In the genomic region with DNA sequence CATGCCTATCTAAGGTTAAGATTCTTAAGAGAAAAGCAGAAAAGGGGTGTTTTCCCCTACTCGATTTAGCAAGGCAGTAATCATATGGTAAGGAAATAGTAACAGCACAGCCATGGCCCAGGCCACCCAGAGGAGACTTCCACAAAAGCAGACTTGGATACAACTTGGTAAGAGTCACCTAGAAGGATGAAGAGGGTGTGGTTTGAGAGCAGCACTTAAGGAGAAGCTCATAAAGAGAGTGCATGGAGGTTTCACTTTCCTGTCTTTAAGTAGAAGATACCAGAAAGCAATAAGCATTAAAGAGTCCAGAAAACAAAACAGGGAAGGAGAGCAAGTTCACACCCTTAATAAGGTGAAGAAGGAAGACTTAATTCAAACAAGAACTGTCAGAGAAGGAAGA, we compare ENCODE assay signal across 20 mouse cellular contexts. TPM values are rescaled to one million over a fixed set of nuclear protein-coding genes. Genes with fewer than 3 reads are reported as not detected.
DNase-seq lines count a peak whose midpoint lies in the region; ATAC-seq and TF ChIP-seq lines count a peak whose summit lies in the region.
"Had no signal": no experiment of that assay in that cellular context is flagged by ENCODE, and none has a peak within 500 bp of the region (broad histone marks: within the 10 kb centered on the region; RNA-seq: fewer than 3 reads in every experiment).

No protein-coding gene starts in this region.

- H3K9ac ChIP-seq in heart, embryonic 15.5 days = no peak overlapping the region
- no peak overlapping the region for H3K9ac ChIP-seq in liver, embryonic 13.5 days
- H3K9ac ChIP-seq in liver, postnatal 0 days (replicated peaks) = no peak overlapping the region
- H3K9ac ChIP-seq: heart, embryonic 12.5 days; hindbrain, embryonic 15.5 days had no signal

- 68% methylated on average over 1 of the region's 1 CpGs for WGBS in heart, embryonic 15.5 days
- 51% methylated on average over 1 of the region's 1 CpGs for WGBS in liver, embryonic 13.5 days (ENCODE audit: insufficient replicate concordance)
- 63% methylated on average over 1 of the region's 1 CpGs for WGBS in liver, postnatal 0 days (ENCODE audit: insufficient replicate concordance)
- WGBS in small intestine, adult 2 months = 60% methylated on average over 1 of the region's 1 CpGs

- no peaks in the 10 kb centered on the region for H3K36me3 ChIP-seq in heart, embryonic 15.5 days
- no peaks in the 10 kb centered on the region for H3K36me3 ChIP-seq in liver, embryonic 13.5 days
- no peaks in the 10 kb centered on the region for H3K36me3 ChIP-seq in liver, postnatal 0 days (replicated peaks; ENCODE audit: insufficient read depth, low read length)
- H3K36me3 ChIP-seq in small intestine, adult 2 months (ENCODE audit: control insufficient read depth, insufficient read depth, low read length) = no peaks in the 10 kb centered on the region
- H3K36me3 ChIP-seq: heart, embryonic 12.5 days; hindbrain, embryonic 15.5 days had no signal

- no peak overlapping the region for H3K4me2 ChIP-seq in heart, embryonic 15.5 days
- no peak overlapping the region for H3K4me2 ChIP-seq in liver, embryonic 13.5 days
- no peak overlapping the region for H3K4me2 ChIP-seq in liver, postnatal 0 days (ENCODE audit: low read depth, low read length)
- H3K4me2 ChIP-seq: heart, embryonic 12.5 days; hindbrain, embryonic 15.5 days had no signal

- ATAC-seq in heart, embryonic 15.5 days (replicated peaks; ENCODE audit: insufficient number of reproducible peaks, insufficient read depth, low FRiP score, low read depth) = no peak
- ATAC-seq in liver, embryonic 13.5 days (ENCODE audit: low read depth) = no peak
- ATAC-seq in liver, postnatal 0 days = no peak
- ATAC-seq: forebrain, embryonic 14.5 days; intestine, embryonic 16.5 days had no signal

- H3K27ac ChIP-seq in gastrocnemius, adult 2 months = peak overlapping the region; percentile 69
- peak overlapping the region; percentile 32; the same call in 1 of the 2 replicates for H3K27ac ChIP-seq in heart, embryonic 15.5 days
- 0 out of 2 replicates have a peak overlapping the region, but pooled peaks have one; percentile 5 for H3K27ac ChIP-seq in liver, embryonic 13.5 days
- no peak overlapping the region for H3K27ac ChIP-seq in liver, postnatal 0 days (ENCODE audit: low read depth)
- H3K27ac ChIP-seq in small intestine, adult 2 months (ENCODE audit: insufficient read depth, low read depth, low read length) = peak overlapping the region; percentile 49
- H3K27ac ChIP-seq: embryonic facial prominence, embryonic 10.5 days; forebrain, embryonic 10.5 days; hindbrain, embryonic 15.5 days had no signal

- intact Hi-C loops in gastrocnemius, adult 2 months (cut with DNase I) = no loop called here

- no peak for DNase-seq in gastrocnemius, adult 2 months
- DNase-seq in gastrocnemius, postnatal 10 days = no peak
- DNase-seq in heart, postnatal 4 days = no peak
- no peak for DNase-seq in liver, embryonic 13.5 days
- no peak for DNase-seq in liver, postnatal 0 days
- DNase-seq in embryo, embryonic 11 days = no peak
- DNase-seq: adrenal gland, postnatal 14 days; cerebellum, adult 11-12 months; cerebellum, adult 9-10 months; cerebellum, postnatal 25 days; heart, postnatal 14 days had no signal

- TF ChIP-seq EP300 in liver, postnatal 0 days (IDR thresholded peaks at IDR 0.05; ENCODE audit: low read depth) = no peak

- TF ChIP-seq CTCF in gastrocnemius, adult 2 months (IDR thresholded peaks at IDR 0.05) = no peak
- TF ChIP-seq CTCF in liver, postnatal 0 days (IDR thresholded peaks at IDR 0.05; ENCODE audit: low read depth) = no peak
- TF ChIP-seq CTCF in small intestine, adult 2 months (IDR thresholded peaks at IDR 0.05; ENCODE audit: extremely low read depth, insufficient read length, insufficient replicate concordance, low read depth, low read length) = no peak

- H3K4me3 ChIP-seq in gastrocnemius, adult 2 months = no peak overlapping the region
- no peak overlapping the region for H3K4me3 ChIP-seq in heart, embryonic 15.5 days
- no peak overlapping the region for H3K4me3 ChIP-seq in liver, embryonic 13.5 days (replicated peaks)
- no peak overlapping the region for H3K4me3 ChIP-seq in liver, postnatal 0 days (ENCODE audit: low read depth, low read length)
- no peak overlapping the region for H3K4me3 ChIP-seq in small intestine, adult 2 months (ENCODE audit: low read depth, low read length)
- H3K4me3 ChIP-seq: embryonic facial prominence, embryonic 10.5 days; erythroblast, embryonic 14.5 days; forebrain, embryonic 10.5 days; heart, embryonic 12.5 days; hindbrain, embryonic 15.5 days had no signal

- H3K27me3 ChIP-seq in heart, embryonic 15.5 days = no peaks in the 10 kb centered on the region
- H3K27me3 ChIP-seq in liver, embryonic 13.5 days = no peaks in the 10 kb centered on the region
- H3K27me3 ChIP-seq in liver, postnatal 0 days (ENCODE audit: insufficient read depth, low read length) = no peaks in the 10 kb centered on the region
- no peaks in the 10 kb centered on the region for H3K27me3 ChIP-seq in small intestine, adult 2 months (ENCODE audit: control insufficient read depth, insufficient read depth, low read length)
- H3K27me3 ChIP-seq: heart, embryonic 12.5 days; hindbrain, embryonic 15.5 days had no signal

- TF ChIP-seq POLR2A in small intestine, adult 2 months (IDR thresholded peaks at IDR 0.05; ENCODE audit: low read depth, low read length) = no peak

- H3K4me1 ChIP-seq in heart, embryonic 15.5 days (replicated peaks) = peaks cover 56% of the 10 kb centered on the region
- H3K4me1 ChIP-seq in liver, embryonic 13.5 days (replicated peaks) = peaks cover 61% of the 10 kb centered on the region
- peaks cover 28% of the 10 kb centered on the region for H3K4me1 ChIP-seq in liver, postnatal 0 days (ENCODE audit: insufficient read depth)
- peaks cover 36% of the 10 kb centered on the region for H3K4me1 ChIP-seq in small intestine, adult 2 months (ENCODE audit: control insufficient read depth, insufficient read depth, insufficient read length, low read length)

- no peaks in the 10 kb centered on the region for H3K9me3 ChIP-seq in heart, embryonic 15.5 days (replicated peaks)
- H3K9me3 ChIP-seq in liver, embryonic 13.5 days (replicated peaks) = no peaks in the 10 kb centered on the region
- H3K9me3 ChIP-seq in liver, postnatal 0 days (ENCODE audit: low read length) = no peaks in the 10 kb centered on the region
- H3K9me3 ChIP-seq: embryonic facial prominence, embryonic 10.5 days; heart, embryonic 12.5 days; hindbrain, embryonic 15.5 days had no signal

RNA-seq across cellular contexts. Expression of a gene that starts 10.5 kb away (rescaled TPM):
- 1 to 10 TPM; 4.9 to 5.3 TPM for total RNA-seq in gastrocnemius, adult 2 months (2021)
- total RNA-seq in gastrocnemius, postnatal 10 days (2021) = 1 to 10 TPM; 4.1 to 6.7 TPM
- 3.9 and 4.2 TPM in 2 replicates for polyA plus RNA-seq in heart, embryonic 15.5 days (2015; fragmentation: Nextera tagmentation; extraction: Ambion mirVana)
- total RNA-seq in heart, postnatal 4 days (2021) = 1 to 10 TPM; 3.0 to 3.6 TPM
- 1.1 and 1.3 TPM in 2 replicates for polyA plus RNA-seq in liver, embryonic 13.5 days (2015; fragmentation: Nextera tagmentation; extraction: Ambion mirVana)
- polyA plus RNA-seq in liver, postnatal 0 days (2015; fragmentation: Nextera tagmentation; extraction: Ambion mirVana) = 1.7 and 1.8 TPM in 2 replicates
- 2.2 and 6.3 TPM in 2 replicates for polyA plus RNA-seq in small intestine, adult 2 months (2012; rRNA removed)

RNA-seq across cellular contexts. Expression of a gene that starts 10.8 kb away (rescaled TPM):
- 10 to 100 TPM in 1 of 2 experiments, 1 to 10 TPM in 1; 9.6 to 14.9 TPM for total RNA-seq in gastrocnemius, adult 2 months (2021)
- 10 to 100 TPM; 14.5 to 17.1 TPM for total RNA-seq in gastrocnemius, postnatal 10 days (2021)
- polyA plus RNA-seq in heart, embryonic 15.5 days (2015; fragmentation: Nextera tagmentation; extraction: Ambion mirVana) = 29.8 and 30.5 TPM in 2 replicates
- total RNA-seq in heart, postnatal 4 days (2021) = 10 to 100 TPM; 30.2 to 31.2 TPM
- 16.1 and 17.0 TPM in 2 replicates for polyA plus RNA-seq in liver, embryonic 13.5 days (2015; fragmentation: Nextera tagmentation; extraction: Ambion mirVana)
- polyA plus RNA-seq in liver, postnatal 0 days (2015; fragmentation: Nextera tagmentation; extraction: Ambion mirVana) = 11.7 and 13.7 TPM in 2 replicates
- polyA plus RNA-seq in small intestine, adult 2 months (2012; rRNA removed) = 6.8 and 14.7 TPM in 2 replicates
